Mouse (Mus musculus): ENCODE results near the gene Bmi1.

The Bmi1 gene

GRCm38 (mm10) chr2:18676936-18677491, at the start of gene Bmi1:
TSS of gene Bmi1 (plus strand) at chr2:18677018.
- DNase-seq (ENCODE audit: low spot score), result peak; percentile 40

DNA sequence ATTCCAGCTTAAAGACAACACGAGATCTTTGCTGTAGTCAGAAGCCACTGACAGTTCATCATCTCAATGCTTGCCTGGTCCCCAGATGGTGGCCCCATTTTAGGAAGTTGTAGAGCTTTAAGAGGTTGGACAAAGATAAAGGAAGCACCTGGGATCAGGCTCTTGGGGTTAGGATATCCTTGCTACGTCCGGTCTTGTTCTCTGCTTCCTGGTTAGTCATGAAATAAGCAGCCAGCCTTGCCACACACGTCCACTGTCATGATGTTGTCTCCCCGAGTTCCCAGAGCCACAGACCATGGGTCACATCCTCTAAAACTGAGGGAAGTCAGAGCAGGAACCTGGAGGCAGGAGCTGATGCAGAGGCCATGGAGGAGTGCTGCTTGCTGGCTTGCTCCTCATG, 46.3 kb upstream of the Bmi1 start:
- DNase-seq (ENCODE audit: low spot score), result no peak

DNA sequence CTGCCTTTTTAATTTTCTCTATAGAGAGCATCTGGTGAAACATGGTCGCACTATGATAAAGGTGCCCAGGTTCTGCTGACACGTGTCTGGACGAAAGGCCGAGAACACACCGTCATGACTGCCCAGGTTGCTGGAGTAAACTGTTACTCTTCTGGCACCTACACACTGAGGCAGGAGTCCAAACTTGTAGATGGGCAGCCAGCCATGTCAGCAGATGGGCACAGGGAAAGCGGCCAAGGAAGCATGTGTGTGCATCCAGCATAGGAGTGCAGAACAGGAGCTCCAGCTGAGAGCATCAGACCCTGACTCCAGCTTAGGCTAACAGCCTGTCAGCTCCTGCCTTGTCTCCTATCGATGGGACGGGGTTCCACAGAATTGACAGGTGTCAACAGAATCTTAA, 41.8 kb upstream of the Bmi1 start:
- no peak for DNase-seq (ENCODE audit: low spot score)

DNA sequence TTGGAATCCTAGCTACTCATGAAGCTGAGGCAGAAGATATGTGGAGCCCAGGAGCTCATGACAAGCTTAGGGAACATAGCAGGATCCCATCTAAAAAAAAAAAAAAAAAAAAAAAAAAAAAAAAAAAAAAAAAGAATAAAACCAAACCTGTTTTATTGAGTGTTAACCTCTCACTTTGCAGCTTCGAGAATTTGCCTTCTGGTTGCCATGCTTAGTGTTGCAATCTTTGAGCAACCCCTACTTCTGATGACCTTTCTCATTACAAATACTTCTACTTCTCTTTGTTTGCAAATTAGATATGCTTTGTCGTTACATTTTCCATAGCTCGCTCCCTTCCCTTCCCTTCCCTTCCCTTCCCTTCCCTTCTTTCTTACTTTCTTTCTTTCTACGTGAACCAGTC, 28.3 kb upstream of the Bmi1 start:
- DNase-seq (ENCODE audit: low spot score), result no peak

- no peak for DNase-seq (ENCODE audit: low spot score)
Observed at GRCm38 (mm10) chr2:18654821-18655220, 22.0 kb upstream of the Bmi1 start.

DNA sequence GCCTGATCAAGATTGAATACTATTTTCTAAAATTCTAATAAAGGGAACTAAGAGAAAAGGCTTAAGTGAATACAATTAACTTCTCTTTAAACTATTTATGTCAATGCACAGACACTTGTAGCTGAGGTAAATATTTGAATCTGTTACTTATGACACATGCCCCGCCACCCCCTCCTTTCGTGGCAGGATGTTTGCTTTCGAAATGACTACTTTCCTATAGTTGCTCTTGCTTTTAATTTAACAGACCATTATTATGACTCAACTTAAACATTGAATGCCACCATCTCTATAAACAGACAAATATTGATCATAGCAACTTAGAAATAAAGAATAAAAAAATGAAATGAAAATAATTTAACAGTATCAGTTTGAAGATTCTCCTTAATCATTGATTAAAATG, 12.8 kb upstream of the Bmi1 start:
- DNase-seq (ENCODE audit: low spot score), result no peak

GRCm38 (mm10) chr2:18671041-18671440, 5.8 kb upstream of the Bmi1 start:
- DNase-seq (ENCODE audit: low spot score), result no peak

DNA sequence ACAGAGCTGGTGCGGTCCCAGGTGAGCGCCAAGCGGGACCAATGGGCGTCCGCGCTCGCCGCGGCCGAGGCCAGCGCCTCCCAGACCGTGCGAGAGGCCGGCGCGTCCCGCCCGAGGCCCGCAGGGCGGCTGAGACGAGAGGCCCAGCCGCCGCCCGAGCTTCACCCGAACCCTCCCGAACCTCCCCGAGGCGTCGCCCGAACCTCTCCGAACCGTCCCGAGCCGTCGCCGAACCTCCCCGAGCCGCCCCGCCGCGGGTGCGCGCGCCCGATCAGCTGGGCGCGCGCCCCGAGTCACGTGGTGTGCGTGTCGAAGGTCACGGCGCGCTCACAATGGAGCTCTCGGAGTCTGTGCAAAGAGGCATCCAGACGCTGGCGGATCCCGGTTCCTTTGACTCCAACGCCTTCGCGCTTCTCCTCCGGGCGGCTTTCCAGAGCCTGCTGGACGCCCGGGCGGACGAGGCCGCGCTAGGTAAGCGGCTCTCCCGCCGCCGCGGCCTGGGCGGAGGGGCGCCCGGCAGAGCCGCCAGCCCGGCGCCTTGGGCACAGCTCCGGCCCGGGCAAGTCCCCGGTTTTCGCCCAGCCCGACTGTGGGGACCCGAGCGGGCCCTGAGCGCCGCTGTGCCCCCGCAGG, 4.6 kb upstream of the Bmi1 start, which contains the start of gene Commd3:
TSS of gene Commd3 (plus strand) at position 252 of the 633 bp plus-strand sequence.
- DNase-seq (ENCODE audit: low spot score), result peak; percentile 82

GRCm38 (mm10) chr2:18672766-18673164, 4.1 kb upstream of the Bmi1 start:
- no peak for DNase-seq (ENCODE audit: low spot score)

DNA sequence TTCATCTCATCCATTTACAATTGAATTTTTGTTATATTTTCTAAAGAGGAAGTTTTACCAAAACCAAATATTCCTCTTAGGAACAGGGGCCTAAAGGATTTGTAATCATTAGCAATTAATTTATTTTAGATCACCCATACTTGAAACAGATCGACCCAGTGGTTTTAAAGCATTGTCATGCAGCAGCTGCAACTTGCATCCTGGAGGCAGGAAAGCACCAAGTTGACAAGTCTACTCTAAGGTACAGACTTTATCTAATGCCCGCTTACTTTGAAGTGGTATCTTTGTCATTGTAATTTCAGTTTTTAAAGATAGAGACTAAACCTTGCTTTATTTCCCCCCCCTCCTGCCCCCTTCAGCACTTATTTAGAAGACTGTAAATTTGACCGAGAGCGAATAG, 3.1 kb upstream of the Bmi1 start:
- DNase-seq (ENCODE audit: low spot score), result no peak

DNA sequence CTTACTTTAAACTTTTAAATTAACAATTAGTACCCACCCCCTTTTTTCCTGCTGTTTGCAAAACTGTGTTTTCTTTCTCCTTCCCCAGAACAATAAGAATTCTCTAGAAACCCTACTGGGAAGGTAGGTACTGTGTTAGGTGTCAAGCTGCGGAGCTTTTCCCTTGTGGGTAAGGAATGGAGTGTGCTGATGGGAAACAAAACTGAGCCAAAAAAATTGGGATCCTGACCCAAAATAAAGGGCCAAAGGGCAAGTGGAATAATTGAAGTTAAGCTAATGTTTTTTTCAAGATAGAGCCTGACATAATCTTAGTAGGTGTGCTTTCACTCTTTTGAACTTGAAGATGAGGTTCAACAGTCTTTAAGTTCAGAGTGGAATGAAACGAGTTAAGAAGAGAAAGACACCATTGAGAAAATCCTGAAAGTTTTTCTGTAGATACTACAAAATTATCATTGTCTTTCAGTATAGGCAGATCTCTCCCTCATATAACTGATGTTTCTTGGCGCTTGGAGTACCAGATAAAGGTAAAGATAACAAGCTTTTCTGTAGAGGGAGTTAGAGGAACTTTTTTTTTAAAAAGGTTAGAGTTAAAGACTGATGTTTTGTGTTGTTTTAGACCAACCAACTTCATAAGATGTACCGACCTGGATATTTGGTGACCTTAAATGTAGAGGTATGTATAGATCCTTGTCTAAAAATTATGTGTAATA, 2.5 kb upstream of the Bmi1 start:
- no peak for DNase-seq (ENCODE audit: low spot score)

GRCm38 (mm10) chr2:18675681-18676456, 949 bp upstream of the Bmi1 start:
- DNase-seq (ENCODE audit: low spot score), result no peak

DNA sequence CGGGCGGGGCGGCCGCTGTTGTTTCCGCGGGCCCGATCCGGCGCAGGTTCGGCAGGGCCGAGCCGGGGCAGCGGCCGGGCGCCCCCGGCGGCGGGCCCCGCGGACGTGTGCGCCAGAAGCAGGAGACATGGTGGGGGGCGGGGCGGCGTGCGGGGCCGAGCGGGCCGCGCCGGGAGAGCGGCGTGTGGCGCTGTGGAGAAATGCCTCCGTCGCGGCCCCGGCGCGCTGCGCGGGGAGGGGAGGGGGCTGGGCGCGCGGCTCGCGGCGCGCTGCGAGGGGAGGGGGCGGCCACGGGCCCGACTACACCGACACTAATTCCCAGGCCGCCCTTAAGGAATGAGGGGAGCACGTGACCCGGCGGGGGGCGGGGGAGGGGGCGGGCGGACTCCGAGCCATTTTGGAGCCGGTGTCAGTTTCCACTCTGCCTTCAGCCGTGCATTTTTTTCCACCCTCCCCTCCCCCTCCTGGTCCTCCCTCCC, 322 bp upstream of the Bmi1 start:
- DNase-seq (ENCODE audit: low spot score), result peak; percentile 19

- no peak for DNase-seq (ENCODE audit: low spot score)
Observed at GRCm38 (mm10) chr2:18677631-18678471, 1.0 kb downstream of the Bmi1 start.

DNA sequence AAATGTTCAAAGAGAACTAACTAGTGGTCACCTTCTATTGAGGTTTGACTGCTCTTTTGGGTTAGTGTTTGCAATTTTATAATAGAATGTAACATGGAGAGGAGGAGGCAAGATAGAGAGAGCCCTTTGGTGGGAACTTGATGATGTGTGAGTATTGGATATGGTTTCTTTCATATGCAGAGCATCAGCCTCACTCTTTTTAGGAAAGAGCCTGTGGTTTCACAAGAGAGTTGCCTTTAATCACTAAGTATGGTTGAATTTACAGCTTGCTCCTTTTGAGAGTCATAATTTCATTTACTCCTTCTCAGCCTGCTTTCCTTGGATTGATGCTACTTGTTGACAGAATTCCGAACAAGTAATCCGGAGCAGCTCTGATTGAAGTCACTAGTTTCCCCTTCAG, 2.9 kb downstream of the Bmi1 start:
- no peak for DNase-seq (ENCODE audit: low spot score)

GRCm38 (mm10) chr2:18680501-18680900, 3.7 kb downstream of the Bmi1 start:
- DNase-seq (ENCODE audit: low spot score), result no peak

DNA sequence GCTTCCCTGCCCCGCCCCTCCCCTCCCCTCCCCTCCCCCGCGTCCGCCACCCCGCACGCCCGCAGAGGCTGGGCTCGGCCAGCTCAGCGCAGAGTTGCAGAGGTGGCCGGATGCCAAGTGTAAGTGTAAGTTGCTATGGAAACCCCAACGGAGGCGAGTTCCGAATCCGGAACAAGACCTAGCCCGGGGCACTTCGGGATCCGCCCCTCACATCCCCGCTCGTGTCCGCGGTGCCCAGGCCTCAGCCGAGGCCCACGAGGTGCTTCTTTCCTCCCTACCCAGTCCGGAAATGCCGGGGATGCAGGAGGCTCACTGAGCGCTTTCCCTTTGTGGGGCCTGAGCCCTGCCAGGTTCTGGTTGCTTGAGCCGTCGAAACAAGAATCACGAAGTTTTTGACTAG, 4.1 kb downstream of the Bmi1 start:
- no peak for DNase-seq (ENCODE audit: low spot score)

GRCm38 (mm10) chr2:18684062-18684461, 7.2 kb downstream of the Bmi1 start:
- DNase-seq (ENCODE audit: low spot score), result no peak

GRCm38 (mm10) chr2:18686386-18686785, 9.6 kb downstream of the Bmi1 start:
- DNase-seq (ENCODE audit: low spot score), result no peak

- no peak for DNase-seq (ENCODE audit: low spot score)
Observed at GRCm38 (mm10) chr2:18686826-18687519, 10.2 kb downstream of the Bmi1 start.

- DNase-seq (ENCODE audit: low spot score), result no peak
Observed at GRCm38 (mm10) chr2:18687671-18688170, 10.9 kb downstream of the Bmi1 start.

Measured in spleen, adult 12 weeks (tissue).